Mouse (Mus musculus) hindbrain, embryonic 14.5 days (tissue): Measurements from ENCODE around the gene Tmed10. TPM values are rescaled to one million over a fixed set of nuclear protein-coding genes. Genes with fewer than 3 reads are reported as not detected.

Experiments
- ATAC-seq: fragments of 200-750 bp; cut with Nextera tagmentation; 2 replicates; pipeline ENCODE4 v1.8.0; 2017; ENCODE audit warnings: moderate number of reproducible peaks, mild to moderate bottlenecking, moderate TSS enrichment, moderate library complexity; ENCODE audit not compliant: low FRiP score
- DNase-seq: peaks from one replicate; pipeline ENCODE4 v3.0.0-alpha.2; 2015; ENCODE audit warnings: low spot score
- H3K27ac ChIP-seq: fragments of 300-500 bp; sonication (generic); 2 replicates; pipeline ENCODE4 v1.5.1; 2014; ENCODE audit warnings: mild to moderate bottlenecking, moderate library complexity
- H3K27me3 ChIP-seq: fragments of 300-500 bp; sonication (generic); 2 replicates; pipeline ENCODE4 v1.6.1; 2014; ENCODE audit warnings: mild to moderate bottlenecking, low read length, mixed read lengths; ENCODE audit not compliant: control insufficient read depth, insufficient read depth
- H3K36me3 ChIP-seq: fragments of 300-500 bp; sonication (generic); replicated peaks from 2 replicates; pipeline ENCODE4 v1.6.1; 2014; ENCODE audit not compliant: control insufficient read depth, insufficient read depth
- H3K4me1 ChIP-seq: fragments of 300-500 bp; sonication (generic); replicated peaks from 2 replicates; pipeline ENCODE4 v1.6.1; 2014; ENCODE audit warnings: antibody characterized with exemption, low read length, mixed read lengths; ENCODE audit not compliant: control insufficient read depth, insufficient read depth
- H3K4me2 ChIP-seq: fragments of 300-500 bp; sonication (generic); replicated peaks from 2 replicates; pipeline ENCODE4 v1.6.1; 2014; ENCODE audit warnings: mild to moderate bottlenecking, moderate library complexity
- H3K4me3 ChIP-seq: fragments of 300-500 bp; sonication (generic); replicated peaks from 2 replicates; pipeline ENCODE4 v1.5.1; 2014; ENCODE audit warnings: mild to moderate bottlenecking, low read length
- H3K9ac ChIP-seq: fragments of 300-500 bp; sonication (generic); 2 replicates; pipeline ENCODE4 v1.6.1; 2014
- H3K9me3 ChIP-seq: fragments of 300-500 bp; sonication (generic); 2 replicates; pipeline ENCODE4 v1.6.1; 2016; ENCODE audit warnings: low read length; ENCODE audit not compliant: control insufficient read depth
- WGBS: fragments of 180-500 bp; shearing (Covaris S2); extraction: QIAGEN DNeasy Blood & Tissue Kit; methylation state at CpG from one replicate; pipeline ENCODE4 v1.1.7; 2014; 5-methylcytosine and 5-hydroxymethylcytosine counted together
- polyA plus RNA-seq: library from polyadenylated mRNA; unstranded; fragments of >200 nt; fragmentation: Nextera tagmentation; extraction: Ambion mirVana; gene quantifications from 2 replicates; pipeline ENCODE4 v1.2.1, GENCODE M21; 2014

Gene Tmed10
- polyA plus RNA-seq = 234 and 256 TPM in 2 replicates

DNA sequence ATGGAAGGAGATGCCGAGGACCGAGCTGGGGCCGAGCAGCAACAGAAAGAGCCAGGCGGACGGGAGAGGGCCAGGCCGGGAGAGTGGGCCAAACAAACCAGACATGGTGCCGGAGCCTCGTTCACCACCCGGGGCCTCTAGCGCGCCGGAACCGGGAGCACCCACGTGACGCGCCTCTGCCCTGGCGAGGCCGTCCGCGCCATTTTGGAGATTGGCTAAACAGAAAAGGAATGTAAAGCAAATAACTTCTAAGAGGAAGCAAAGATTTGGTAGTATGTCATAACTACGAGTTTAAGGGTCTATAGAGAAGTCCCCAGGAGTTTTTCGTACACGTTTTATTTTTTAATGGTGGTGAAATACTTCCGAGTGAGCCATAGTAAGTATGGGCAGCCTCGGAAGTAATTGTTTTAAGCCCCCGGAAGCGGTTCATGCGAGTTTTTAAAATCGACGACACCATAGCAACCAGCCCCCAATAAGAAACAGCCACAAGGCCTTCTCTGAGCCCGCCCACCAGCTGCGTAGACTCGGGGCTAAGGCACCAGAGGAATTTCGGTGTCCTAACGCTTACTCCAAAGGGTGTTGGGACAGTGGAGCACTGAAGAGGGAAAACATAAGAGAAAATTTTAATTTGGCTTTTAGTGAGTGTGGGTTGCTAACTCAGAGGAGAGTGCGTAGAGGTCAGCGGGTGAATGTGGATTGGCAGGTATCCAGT, at the start of gene Tmed10:
TSS of gene Tmed10 (minus strand) at position 287 of the 712 bp plus-strand sequence.
- no peaks in the 10 kb centered on the region for H3K36me3 ChIP-seq
- peaks cover 19% of the 10 kb centered on the region for H3K4me1 ChIP-seq
- DNase-seq (peak; percentile 93), ATAC-seq (peak; percentile 96)
- peak within 1 kb of the TSS; percentile 82 for H3K9ac ChIP-seq
- H3K4me2 ChIP-seq = peak within 1 kb of the TSS; percentile 54
- H3K4me3 ChIP-seq = peak within 1 kb of the TSS; percentile 67
- H3K27ac ChIP-seq = peak within 1 kb of the TSS; percentile 82
- no peaks in the 10 kb centered on the region for H3K9me3 ChIP-seq
- no peaks in the 10 kb centered on the region for H3K27me3 ChIP-seq
- under 1% methylated on average over 36 of the region's 37 CpGs for WGBS

DNA sequence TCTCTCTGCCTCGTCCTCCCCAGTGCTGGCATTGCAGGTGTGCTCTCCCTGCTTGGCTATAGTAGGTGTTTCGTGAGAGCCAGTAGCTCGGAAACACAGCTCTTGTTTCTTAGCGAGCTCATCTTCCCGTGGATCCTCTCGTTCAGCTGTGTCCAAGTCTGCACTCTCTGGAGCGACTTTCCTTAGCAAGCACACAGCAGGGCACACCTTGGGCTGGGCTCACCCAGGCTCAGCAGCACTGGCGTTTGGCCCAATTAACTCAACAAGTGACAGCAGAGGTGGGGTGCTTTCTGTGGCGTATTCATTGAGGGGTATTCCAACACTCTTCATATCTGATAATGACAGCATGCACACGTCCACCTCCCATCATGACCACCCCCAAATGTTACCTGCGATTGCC, 48.6 kb upstream of the Tmed10 start:
- Histone ChIP-seq H3K4me2 (no peak overlapping the region), H3K9ac (no peak overlapping the region), H3K4me1 (no peaks in the 10 kb centered on the region), H3K27ac (no peak overlapping the region), H3K27me3 (no peaks in the 10 kb centered on the region), H3K9me3 (no peaks in the 10 kb centered on the region), H3K36me3 (no peaks in the 10 kb centered on the region), H3K4me3 (no peak overlapping the region)
- DNase-seq (no peak), ATAC-seq (no peak)
- WGBS = 82% methylated on average over 11 of the region's 11 CpGs

DNA sequence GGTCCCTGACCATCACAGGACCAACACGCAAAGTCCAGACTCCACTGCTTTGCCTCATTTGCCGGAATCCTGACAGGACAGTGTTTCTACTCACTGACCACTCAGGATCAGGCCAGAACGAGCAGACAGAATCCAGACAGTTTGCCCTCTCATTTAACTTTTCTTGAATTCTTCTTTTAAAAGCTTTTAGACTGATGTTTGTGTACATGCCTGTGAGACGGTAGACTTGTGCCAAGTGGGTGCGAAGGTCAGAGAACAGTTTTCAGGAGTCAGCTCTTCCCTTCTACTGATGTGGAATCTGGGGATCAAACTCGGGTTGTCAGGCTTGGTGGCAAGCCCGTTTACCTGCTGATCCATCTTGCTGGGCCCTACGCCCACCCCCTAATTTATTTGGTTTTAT, 47.9 kb upstream of the Tmed10 start:
- ATAC-seq (no peak), DNase-seq (no peak)
- Histone ChIP-seq H3K9me3 (no peaks in the 10 kb centered on the region), H3K27ac (no peak overlapping the region), H3K4me1 (no peaks in the 10 kb centered on the region), H3K36me3 (no peaks in the 10 kb centered on the region), H3K4me3 (no peak overlapping the region), H3K9ac (no peak overlapping the region), H3K27me3 (no peaks in the 10 kb centered on the region), H3K4me2 (no peak overlapping the region)
- WGBS = 95% methylated on average over 8 of the region's 8 CpGs

DNA sequence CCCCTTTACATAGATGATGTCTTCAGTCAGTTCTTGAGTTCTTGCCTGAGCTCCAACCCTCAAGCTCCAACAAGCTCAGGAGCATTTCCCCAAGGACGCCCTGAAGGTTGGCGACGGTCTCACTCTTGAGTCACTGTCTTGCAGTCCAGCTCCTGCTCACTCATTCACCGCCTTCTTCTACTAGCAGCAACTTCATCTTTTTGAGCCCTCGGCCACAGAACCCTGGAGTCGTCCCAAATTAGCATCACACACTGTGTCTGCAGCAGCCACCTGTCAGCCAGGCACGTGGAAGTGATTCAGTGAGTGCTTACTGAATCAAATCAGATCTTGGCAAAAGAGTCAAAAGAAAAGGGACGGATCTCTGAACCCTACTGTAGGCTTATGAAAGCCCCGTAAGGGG, 46.3 kb upstream of the Tmed10 start:
- 67% methylated on average over 9 of the region's 9 CpGs for WGBS
- Histone ChIP-seq H3K27ac (no peak overlapping the region), H3K4me1 (no peaks in the 10 kb centered on the region), H3K9me3 (no peaks in the 10 kb centered on the region), H3K9ac (no peak overlapping the region), H3K4me3 (no peak overlapping the region), H3K27me3 (no peaks in the 10 kb centered on the region), H3K4me2 (no peak overlapping the region), H3K36me3 (no peaks in the 10 kb centered on the region)
- no peak for ATAC-seq
- DNase-seq = no peak

DNA sequence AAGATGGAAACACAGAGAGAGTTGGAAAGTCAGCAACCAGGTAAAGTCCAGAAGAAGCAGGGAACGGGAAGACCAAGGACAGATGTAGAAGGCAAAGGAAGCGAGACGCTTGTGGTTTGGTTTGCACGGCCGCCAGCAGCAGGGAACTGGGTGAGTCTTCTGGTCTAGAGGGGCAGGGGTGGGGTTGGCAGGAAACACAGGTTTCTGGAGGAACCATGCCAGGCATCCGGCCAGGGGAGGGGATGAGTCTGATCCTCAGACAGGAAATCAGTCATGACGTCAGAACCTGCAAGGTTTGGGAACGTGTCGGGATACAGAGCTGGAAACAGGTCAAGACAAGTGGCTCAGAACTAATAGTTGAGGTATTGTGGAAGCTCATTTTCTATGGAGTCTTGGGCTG, 43.2 kb upstream of the Tmed10 start:
- no peak overlapping the region for H3K27ac ChIP-seq
- DNase-seq (no peak), ATAC-seq (no peak)
- no peak overlapping the region for H3K4me3 ChIP-seq
- WGBS = 89% methylated on average over 9 of the region's 9 CpGs
- no peaks in the 10 kb centered on the region for H3K27me3 ChIP-seq
- no peaks in the 10 kb centered on the region for H3K9me3 ChIP-seq
- H3K9ac ChIP-seq = no peak overlapping the region
- H3K4me2 ChIP-seq = no peak overlapping the region
- no peaks in the 10 kb centered on the region for H3K36me3 ChIP-seq
- no peaks in the 10 kb centered on the region for H3K4me1 ChIP-seq

DNA sequence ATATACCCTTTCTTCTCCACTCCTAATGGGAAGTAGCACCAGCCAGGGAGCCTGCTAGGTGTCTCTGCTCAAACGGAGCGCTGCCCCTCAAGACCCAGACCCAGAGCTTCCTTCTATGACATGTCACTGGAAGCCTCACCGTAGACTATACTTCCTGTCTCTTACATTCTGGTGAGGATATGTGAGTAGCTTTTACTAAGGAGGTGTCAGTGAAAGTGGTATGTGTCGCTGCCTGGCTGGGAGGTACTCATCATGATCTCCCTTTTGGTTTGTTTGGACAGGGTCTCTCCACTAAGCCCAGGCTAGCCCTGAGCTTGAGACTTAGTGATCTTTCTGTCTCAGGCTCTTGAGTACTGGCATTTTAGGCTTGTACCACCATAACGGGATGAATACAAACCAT, 41.7 kb upstream of the Tmed10 start:
- H3K27me3 ChIP-seq = no peaks in the 10 kb centered on the region
- no peak overlapping the region for H3K4me2 ChIP-seq
- H3K27ac ChIP-seq = no peak overlapping the region
- no peak for ATAC-seq
- no peaks in the 10 kb centered on the region for H3K4me1 ChIP-seq
- H3K36me3 ChIP-seq = no peaks in the 10 kb centered on the region
- WGBS = 93% methylated on average over 5 of the region's 5 CpGs
- no peak overlapping the region for H3K4me3 ChIP-seq
- H3K9me3 ChIP-seq = 0 out of 2 replicates have a peak, but pooled peaks cover 2% of the 10 kb centered on the region
- no peak overlapping the region for H3K9ac ChIP-seq
- no peak for DNase-seq

DNA sequence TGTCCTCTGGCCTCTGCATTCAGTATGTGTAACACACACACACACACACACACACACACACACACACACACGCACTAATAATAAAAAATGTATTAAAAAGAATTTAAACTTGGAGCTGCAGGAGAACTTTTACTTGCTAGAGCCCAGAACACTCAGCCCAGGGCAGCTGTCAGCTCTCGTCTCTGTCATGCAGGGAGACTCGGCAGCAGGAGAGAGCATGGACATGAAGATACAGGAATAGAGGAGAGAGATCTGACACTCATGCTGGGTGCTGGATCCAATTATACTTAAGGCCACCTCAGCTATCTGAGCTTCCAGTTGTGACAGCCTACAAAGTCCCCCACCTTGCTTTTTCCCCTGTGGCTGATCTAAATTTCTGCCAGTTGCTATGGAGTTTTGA, 41.2 kb upstream of the Tmed10 start:
- Histone ChIP-seq H3K36me3 (no peaks in the 10 kb centered on the region), H3K9ac (no peak overlapping the region), H3K27ac (no peak overlapping the region), H3K4me2 (no peak overlapping the region), H3K9me3 (0 out of 2 replicates have a peak, but pooled peaks cover 4% of the 10 kb centered on the region), H3K4me1 (no peaks in the 10 kb centered on the region), H3K4me3 (no peak overlapping the region), H3K27me3 (no peaks in the 10 kb centered on the region)
- WGBS = 85% methylated on average over 3 of the region's 3 CpGs
- DNase-seq (no peak), ATAC-seq (no peak)

DNA sequence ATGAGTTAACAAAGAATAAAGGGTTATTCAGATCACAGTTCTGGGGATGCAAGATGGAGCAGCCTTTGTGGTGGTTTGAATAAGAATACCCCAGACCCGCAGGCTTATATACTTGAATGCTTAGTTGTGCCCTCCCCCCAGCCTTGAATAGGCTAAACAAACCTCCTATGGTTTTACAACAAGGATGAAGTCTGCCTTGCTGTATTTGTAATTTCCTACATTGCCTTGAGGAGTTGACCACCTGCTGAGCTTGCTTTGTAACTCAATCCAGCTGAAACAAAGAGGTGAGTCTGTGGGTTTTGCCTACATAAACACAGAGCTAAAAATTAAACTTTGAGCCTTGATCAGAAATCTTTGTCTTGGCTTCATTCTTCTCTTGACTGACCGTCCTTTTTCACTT, 36.5 kb upstream of the Tmed10 start:
- DNase-seq (no peak), ATAC-seq (no peak)
- no peak overlapping the region for H3K27ac ChIP-seq
- H3K36me3 ChIP-seq = no peaks in the 10 kb centered on the region
- H3K4me1 ChIP-seq = no peaks in the 10 kb centered on the region
- WGBS = 25% methylated on average over 2 of the region's 2 CpGs
- no peaks in the 10 kb centered on the region for H3K27me3 ChIP-seq
- H3K9ac ChIP-seq = no peak overlapping the region
- H3K4me2 ChIP-seq = no peak overlapping the region
- no peak overlapping the region for H3K4me3 ChIP-seq
- H3K9me3 ChIP-seq = 0 out of 2 replicates have a peak, but pooled peaks cover 4% of the 10 kb centered on the region

DNA sequence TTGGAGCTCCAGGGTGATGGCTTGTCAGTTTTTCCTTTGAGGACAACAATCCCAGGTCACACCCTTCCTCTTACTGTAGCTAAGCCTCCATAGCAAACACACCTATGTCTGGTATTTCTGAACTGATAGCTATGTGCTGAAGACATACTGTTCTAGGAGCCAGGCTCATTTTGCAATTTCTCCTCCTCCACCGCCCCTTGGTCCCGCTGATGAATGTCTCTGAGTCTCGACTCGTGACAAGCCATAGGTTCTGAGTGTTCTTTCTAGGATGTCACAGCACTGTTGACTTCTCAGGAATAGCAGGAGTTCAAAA, 23.3 kb upstream of the Tmed10 start:
- no peak overlapping the region for H3K9ac ChIP-seq
- H3K4me1 ChIP-seq = no peaks in the 10 kb centered on the region

More for the DNA sequence above, 23.3 kb upstream of the Tmed10 start:
- Histone ChIP-seq H3K27ac (no peak overlapping the region), H3K4me2 (no peak overlapping the region), H3K36me3 (no peaks in the 10 kb centered on the region), H3K4me3 (no peak overlapping the region), H3K27me3 (no peaks in the 10 kb centered on the region), H3K9me3 (no peaks in the 10 kb centered on the region)
- no peak for ATAC-seq
- 94% methylated on average over 4 of the region's 4 CpGs for WGBS
- no peak for DNase-seq
